Mouse (Mus musculus): Measurements from ENCODE around the gene Cabin1.

Cabin1 gene

GRCm38 (mm10) chr10:75766856-75767255 is 2.7 kb upstream of the Cabin1 start:
- no peak for DNase-seq

GRCm38 (mm10) chr10:75764519-75765473 is 655 bp upstream of the Cabin1 start:
- peak; percentile 87 for DNase-seq

- no peak for DNase-seq
Observed at GRCm38 (mm10) chr10:75762413-75762812, 1.7 kb downstream of the Cabin1 start.

GRCm38 (mm10) chr10:75760311-75760710 is 3.8 kb downstream of the Cabin1 start:
- DNase-seq, result no peak

- DNase-seq, result no peak
Observed at GRCm38 (mm10) chr10:75756719-75757118, 7.4 kb downstream of the Cabin1 start.

GRCm38 (mm10) chr10:75744017-75744416 is 20.1 kb downstream of the Cabin1 start:
- DNase-seq, result peak; percentile 90

GRCm38 (mm10) chr10:75743369-75743768 is 20.8 kb downstream of the Cabin1 start:
- no peak for DNase-seq

- no peak for DNase-seq
Observed at GRCm38 (mm10) chr10:75740866-75741265, 23.3 kb downstream of the Cabin1 start.

- no peak for DNase-seq
Observed at GRCm38 (mm10) chr10:75725449-75725848, 38.7 kb downstream of the Cabin1 start.

- no peak for DNase-seq
Observed at GRCm38 (mm10) chr10:75720215-75720614, 43.9 kb downstream of the Cabin1 start.

- DNase-seq, result no peak
Observed at GRCm38 (mm10) chr10:75714795-75715194, 49.3 kb downstream of the Cabin1 start.

- DNase-seq, result no peak
Observed at GRCm38 (mm10) chr10:75713026-75713425, 51.1 kb downstream of the Cabin1 start.

GRCm38 (mm10) chr10:75710210-75710609 is 53.9 kb downstream of the Cabin1 start:
- DNase-seq, result no peak

- no peak for DNase-seq
Observed at GRCm38 (mm10) chr10:75709261-75709660, 54.9 kb downstream of the Cabin1 start.

GRCm38 (mm10) chr10:75708633-75708992 is 55.5 kb downstream of the Cabin1 start:
- DNase-seq, result peak; percentile 56

GRCm38 (mm10) chr10:75707901-75708632 is 56.1 kb downstream of the Cabin1 start:
- no peak for DNase-seq

GRCm38 (mm10) chr10:75706632-75707216 is 57.4 kb downstream of the Cabin1 start:
- DNase-seq, result no peak

- no peak for DNase-seq
Observed at GRCm38 (mm10) chr10:75705681-75706400, 58.3 kb downstream of the Cabin1 start.

GRCm38 (mm10) chr10:75704212-75705185 is 59.6 kb downstream of the Cabin1 start:
- no peak for DNase-seq

- DNase-seq, result no peak
Observed at GRCm38 (mm10) chr10:75703504-75703903, 60.6 kb downstream of the Cabin1 start.

- DNase-seq, result no peak
Observed at GRCm38 (mm10) chr10:75702494-75702893, 61.6 kb downstream of the Cabin1 start.

- DNase-seq, result no peak
Observed at GRCm38 (mm10) chr10:75701280-75701679, 62.9 kb downstream of the Cabin1 start.

Data from thymus, postnatal 4 days (tissue).